Mouse (Mus musculus): ENCODE results near the gene Bcl6b.

Gene Bcl6b

GRCm38 (mm10) chr11:70229260-70230010 is at the start of gene Bcl6b:
Bcl6b (minus strand) TSS chr11:70229798.
- ATAC-seq (ENCODE audit: low TSS enrichment), result no peak

- no peak for ATAC-seq (ENCODE audit: low TSS enrichment)
These were observed 49.4 kb upstream of the Bcl6b start for GRCm38 (mm10) chr11:70278961-70279360.

GRCm38 (mm10) chr11:70271641-70272040 is 42.0 kb upstream of the Bcl6b start:
- ATAC-seq (ENCODE audit: low TSS enrichment), result no peak

- no peak for ATAC-seq (ENCODE audit: low TSS enrichment)
These were observed 36.8 kb upstream of the Bcl6b start for GRCm38 (mm10) chr11:70266405-70266804.

GRCm38 (mm10) chr11:70265819-70266218 is 36.2 kb upstream of the Bcl6b start:
- ATAC-seq (ENCODE audit: low TSS enrichment), result no peak

GRCm38 (mm10) chr11:70265252-70265651 is 35.7 kb upstream of the Bcl6b start:
- ATAC-seq (ENCODE audit: low TSS enrichment), result no peak

GRCm38 (mm10) chr11:70259035-70259434 is 29.4 kb upstream of the Bcl6b start:
- no peak for ATAC-seq (ENCODE audit: low TSS enrichment)

- ATAC-seq (ENCODE audit: low TSS enrichment), result no peak
These were observed 25.4 kb upstream of the Bcl6b start, which contains the start of gene Alox12 for GRCm38 (mm10) chr11:70254931-70255531. Alox12 (minus strand) TSS chr11:70255353.

- no peak for ATAC-seq (ENCODE audit: low TSS enrichment)
These were observed 24.7 kb upstream of the Bcl6b start for GRCm38 (mm10) chr11:70254337-70254736.

GRCm38 (mm10) chr11:70251853-70252252 is 22.3 kb upstream of the Bcl6b start:
- no peak for ATAC-seq (ENCODE audit: low TSS enrichment)

- ATAC-seq (ENCODE audit: low TSS enrichment), result no peak
These were observed 20.6 kb upstream of the Bcl6b start for GRCm38 (mm10) chr11:70250150-70250549.

- peak; percentile 41; the same call in 1 of the 2 replicates for ATAC-seq (ENCODE audit: low TSS enrichment)
These were observed 17.7 kb upstream of the Bcl6b start for GRCm38 (mm10) chr11:70247136-70247845.

- ATAC-seq (ENCODE audit: low TSS enrichment), result no peak
These were observed 13.0 kb upstream of the Bcl6b start for GRCm38 (mm10) chr11:70242591-70242990.

- peak; percentile 36 for ATAC-seq (ENCODE audit: low TSS enrichment)
These were observed 10.1 kb upstream of the Bcl6b start, which contains the start of the genes Gm21988 and Rnasek for GRCm38 (mm10) chr11:70239541-70240279. Gm21988 (minus strand) TSS chr11:70239830. Rnasek (minus strand) TSS chr11:70239842.

GRCm38 (mm10) chr11:70238591-70239440 is 9.2 kb upstream of the Bcl6b start:
- peak; percentile 3; the same call in 1 of the 2 replicates for ATAC-seq (ENCODE audit: low TSS enrichment)

- ATAC-seq (ENCODE audit: low TSS enrichment), result peak; percentile 84
These were observed 8.0 kb upstream of the Bcl6b start, which contains the start of gene 0610010K14Rik for GRCm38 (mm10) chr11:70237457-70238167. 0610010K14Rik (minus strand) TSS chr11:70237914.

- ATAC-seq (ENCODE audit: low TSS enrichment), result no peak
These were observed 7.1 kb upstream of the Bcl6b start for GRCm38 (mm10) chr11:70236717-70237116.

GRCm38 (mm10) chr11:70235254-70235900 is 5.8 kb upstream of the Bcl6b start:
- ATAC-seq (ENCODE audit: low TSS enrichment), result no peak

GRCm38 (mm10) chr11:70234497-70234896 is 4.9 kb upstream of the Bcl6b start:
- no peak for ATAC-seq (ENCODE audit: low TSS enrichment)

GRCm38 (mm10) chr11:70234037-70234436 is 4.4 kb upstream of the Bcl6b start:
- no peak for ATAC-seq (ENCODE audit: low TSS enrichment)

Data from frontal cortex, adult (tissue).